Mouse (Mus musculus): ENCODE results near the gene Olfr792.

The Olfr792 gene

GRCm38 (mm10) chr10:129538862-129539261 lies at the start of gene Olfr792:
Gene Olfr792 (plus strand): TSS chr10:129539162.
- DNase-seq = no peak

- no peak for DNase-seq
Measured at GRCm38 (mm10) chr10:129490101-129490500, 48.9 kb upstream of the Olfr792 start.

- DNase-seq = no peak
Measured at GRCm38 (mm10) chr10:129498192-129498591, 40.8 kb upstream of the Olfr792 start, which contains the start of gene Olfr790. Gene Olfr790 (plus strand): TSS chr10:129498492.

- no peak for DNase-seq
Measured at GRCm38 (mm10) chr10:129521492-129521891, 17.5 kb upstream of the Olfr792 start, which contains the start of gene Olfr791. Gene Olfr791 (plus strand): TSS chr10:129521792.

GRCm38 (mm10) chr10:129549354-129549753 lies 10.4 kb downstream of the Olfr792 start:
- no peak for DNase-seq

- DNase-seq = no peak
Measured at GRCm38 (mm10) chr10:129567355-129567754, 28.4 kb downstream of the Olfr792 start, which contains the start of gene Olfr794. Gene Olfr794 (plus strand): TSS chr10:129567655.

- DNase-seq = no peak
Measured at GRCm38 (mm10) chr10:129577066-129577465, 38.1 kb downstream of the Olfr792 start.

Measured in cerebellum, postnatal 25 days (tissue).